Mouse (Mus musculus): ENCODE data around the gene Cwc22.

- TF ChIP-seq POLR2A (IDR thresholded peaks at IDR 0.05; ENCODE audit: borderline replicate concordance, low read depth, low read length) (no peak), CTCF (IDR thresholded peaks at IDR 0.05; ENCODE audit: low read depth, low read length) (no peak)
Observed at GRCm38 (mm10) chr2:77838688-77839087, 107.5 kb downstream of the Cwc22 start.

Measured in bone marrow macrophage, adult 2 months (primary cell).